Mouse (Mus musculus) spleen, postnatal 36 days (tissue): Measurements from ENCODE around the gene Ptp4a2.
"Not testable (repeated sequence)": the region's sequence is repeated elsewhere in the genome, so short reads cannot be mapped to it uniquely, and the experiment has no call there.

Experiments
- DNase-seq, 2 experiments: peaks; one replicate each; pipeline ENCODE4 v3.0.0; 2022; ENCODE audit warnings: low spot score in 2 of 2, mixed read lengths in 1 of 2

Gene Ptp4a2

GRCm38 (mm10) chr4:129810798-129811604 lies at the start of gene Ptp4a2:
TSS of gene Ptp4a2 (plus strand) at chr4:129811219.
- DNase-seq: peak; percentile 94

GRCm38 (mm10) chr4:129761606-129762005 lies 49.4 kb upstream of the Ptp4a2 start:
- peak; percentile 69 to 72 for DNase-seq

- not testable (repeated sequence) for DNase-seq
Measured at GRCm38 (mm10) chr4:129762496-129762895, 48.5 kb upstream of the Ptp4a2 start.

- DNase-seq: no peak
Measured at GRCm38 (mm10) chr4:129765351-129765750, 45.7 kb upstream of the Ptp4a2 start.

- no peak for DNase-seq
Measured at GRCm38 (mm10) chr4:129767782-129768181, 43.2 kb upstream of the Ptp4a2 start.

GRCm38 (mm10) chr4:129768742-129769141 lies 42.3 kb upstream of the Ptp4a2 start:
- not testable (repeated sequence) for DNase-seq

- no peak for DNase-seq
Measured at GRCm38 (mm10) chr4:129770600-129770999, 40.4 kb upstream of the Ptp4a2 start.

- no peak for DNase-seq
Measured at GRCm38 (mm10) chr4:129771314-129771671, 39.7 kb upstream of the Ptp4a2 start.

- no peak for DNase-seq
Measured at GRCm38 (mm10) chr4:129771672-129772521, 39.1 kb upstream of the Ptp4a2 start.

GRCm38 (mm10) chr4:129781881-129782675 lies 28.9 kb upstream of the Ptp4a2 start:
- DNase-seq: peak; percentile 64 to 72

GRCm38 (mm10) chr4:129782857-129783331 lies 28.1 kb upstream of the Ptp4a2 start:
- peak in 1 of 2 experiments; percentile 28 for DNase-seq

GRCm38 (mm10) chr4:129783506-129783905 lies 27.5 kb upstream of the Ptp4a2 start:
- no peak for DNase-seq

GRCm38 (mm10) chr4:129785178-129785577 lies 25.8 kb upstream of the Ptp4a2 start:
- peak; percentile 68 to 74 for DNase-seq

- peak; percentile 66 to 75 for DNase-seq
Measured at GRCm38 (mm10) chr4:129788693-129789092, 22.3 kb upstream of the Ptp4a2 start.

GRCm38 (mm10) chr4:129789635-129790034 lies 21.4 kb upstream of the Ptp4a2 start:
- DNase-seq: no peak

- no peak for DNase-seq
Measured at GRCm38 (mm10) chr4:129790475-129790874, 20.5 kb upstream of the Ptp4a2 start.

GRCm38 (mm10) chr4:129791399-129791798 lies 19.6 kb upstream of the Ptp4a2 start:
- DNase-seq: no peak

- no peak for DNase-seq
Measured at GRCm38 (mm10) chr4:129792666-129793202, 18.3 kb upstream of the Ptp4a2 start.

GRCm38 (mm10) chr4:129793713-129794329 lies 17.2 kb upstream of the Ptp4a2 start:
- peak; percentile 53 to 58 for DNase-seq

GRCm38 (mm10) chr4:129795151-129795860 lies 15.7 kb upstream of the Ptp4a2 start:
- DNase-seq: no peak
